Mouse (Mus musculus) gastrocnemius, adult 18-20 months (tissue): Measurements from ENCODE around the gene Gm21885. TPM values are rescaled to one million over a fixed set of nuclear protein-coding genes. Genes with fewer than 3 reads are reported as not detected.

Experiments
- DNase-seq: peaks from one replicate; pipeline ENCODE4 v3.0.0; 2021; ENCODE audit warnings: low spot score
- total RNA-seq, 2 experiments: library from RNA; stranded (reverse); gene quantifications; 2 replicates each; pipeline ENCODE4 v1.2.3; 2021

Gm21885 gene
- total RNA-seq, 2 experiments from 2014 or later, result not detected

DNA sequence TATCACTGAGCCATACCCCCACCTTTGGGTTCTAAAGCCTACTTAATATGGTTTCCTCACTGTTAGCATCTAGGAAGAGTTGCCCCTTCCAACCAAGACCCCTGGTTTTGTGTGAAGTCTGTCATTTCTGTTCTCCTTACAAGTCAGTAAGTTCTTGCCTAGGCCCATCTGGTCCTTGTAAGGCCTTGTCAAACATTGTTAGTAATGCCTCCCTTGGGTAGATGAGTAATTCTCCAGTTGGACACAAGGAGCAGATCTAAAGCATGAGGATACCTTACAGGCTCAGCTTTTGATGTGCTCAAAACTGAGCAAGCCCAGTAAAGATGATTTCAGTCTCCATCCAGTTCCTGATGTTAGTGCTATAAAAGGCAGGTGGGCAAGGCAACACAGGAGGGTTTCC lies 12.9 kb upstream of the Gm21885 start:
- no peak for DNase-seq

- DNase-seq, result no peak
Observed at GRCm38 (mm10) chr11:94269906-94270305, 11.8 kb upstream of the Gm21885 start.

DNA sequence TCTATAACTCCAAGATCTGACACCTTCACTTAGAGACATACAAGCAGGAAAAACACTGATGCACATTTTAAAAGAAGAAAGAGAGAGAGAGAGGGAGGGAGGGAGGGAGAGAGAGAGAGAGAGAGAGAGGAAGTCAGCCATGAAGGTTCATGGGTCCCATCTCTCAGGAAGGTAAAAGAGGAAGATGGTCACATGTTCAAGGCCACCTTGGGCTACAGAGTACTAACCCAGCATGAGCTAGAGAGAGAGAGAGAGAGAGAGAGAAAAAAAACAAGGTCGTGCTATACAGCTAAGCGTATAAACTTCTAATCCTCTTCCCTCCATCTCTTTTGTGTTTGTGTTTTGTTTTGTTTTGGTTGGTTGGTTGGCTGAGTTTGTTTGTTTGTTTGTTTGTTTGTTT lies 10.7 kb upstream of the Gm21885 start:
- DNase-seq, result no peak

- no peak for DNase-seq
Observed at GRCm38 (mm10) chr11:94272960-94273927, 8.4 kb upstream of the Gm21885 start.

- no peak for DNase-seq
Observed at GRCm38 (mm10) chr11:94274206-94274867, 7.3 kb upstream of the Gm21885 start.

DNA sequence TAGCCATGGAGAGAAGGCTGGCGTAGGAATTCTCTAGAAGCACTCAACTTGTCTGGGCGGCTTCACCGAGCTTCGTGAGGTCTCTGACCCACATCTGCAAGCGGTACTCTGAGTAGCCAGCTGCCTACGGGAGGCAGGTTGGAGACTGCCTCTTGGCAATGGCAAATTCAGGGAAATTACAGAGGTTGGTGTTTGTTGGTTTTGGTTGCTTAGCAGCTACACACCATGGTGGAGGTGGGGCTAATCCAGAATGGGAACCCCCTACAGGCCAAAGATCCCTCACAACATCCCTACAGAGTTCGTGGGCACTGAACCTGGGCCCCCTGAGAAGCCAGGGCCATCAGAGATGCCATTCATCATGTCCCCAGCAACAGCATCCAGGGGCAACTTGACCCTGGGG lies 6.4 kb upstream of the Gm21885 start:
- no peak for DNase-seq

DNA sequence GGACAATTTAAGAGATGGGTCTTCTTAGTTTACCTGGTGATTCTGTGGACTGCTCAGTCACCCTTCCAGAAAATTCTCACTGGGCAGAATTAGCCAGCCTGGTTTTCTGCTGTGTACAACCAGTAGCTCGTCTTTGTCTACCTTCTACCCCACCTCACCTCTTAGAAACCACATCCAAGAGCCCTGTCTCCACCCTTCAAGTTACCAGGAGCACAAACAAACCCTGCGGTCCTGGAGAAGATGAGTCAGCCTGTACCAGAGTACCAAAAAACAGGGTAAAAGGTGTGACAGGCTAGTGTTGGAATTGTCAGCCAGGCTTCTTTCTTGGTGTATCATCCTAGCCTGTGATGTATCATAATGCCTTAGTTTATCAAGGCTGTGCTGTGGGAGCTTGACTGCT lies 6.0 kb upstream of the Gm21885 start:
- DNase-seq, result no peak

DNA sequence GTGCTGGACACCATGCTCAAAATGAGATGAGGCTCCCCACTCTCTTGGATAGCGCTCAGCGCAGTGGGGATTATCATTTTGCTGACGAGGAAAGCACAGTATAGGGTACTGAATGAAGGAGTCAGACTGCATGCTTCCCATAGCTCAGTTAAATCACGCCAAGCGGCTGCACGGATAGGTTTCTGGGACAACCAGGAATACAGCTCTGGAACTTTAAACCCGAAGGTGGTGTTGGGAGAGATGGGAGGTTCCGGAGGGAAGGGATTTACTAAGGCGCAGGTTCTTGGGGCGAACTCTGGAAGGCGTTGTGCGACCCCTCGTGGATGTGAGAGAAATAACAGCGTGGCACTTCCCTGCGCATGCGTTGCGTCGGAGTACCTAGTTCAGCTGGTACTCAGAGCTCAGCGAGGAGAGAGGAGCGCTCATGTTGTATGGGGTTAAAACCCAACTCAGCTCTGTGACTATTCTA lies 4.8 kb upstream of the Gm21885 start:
- peak; percentile 93 for DNase-seq

- no peak for DNase-seq
Observed at GRCm38 (mm10) chr11:94282291-94282690, 618 bp downstream of the Gm21885 start.

DNA sequence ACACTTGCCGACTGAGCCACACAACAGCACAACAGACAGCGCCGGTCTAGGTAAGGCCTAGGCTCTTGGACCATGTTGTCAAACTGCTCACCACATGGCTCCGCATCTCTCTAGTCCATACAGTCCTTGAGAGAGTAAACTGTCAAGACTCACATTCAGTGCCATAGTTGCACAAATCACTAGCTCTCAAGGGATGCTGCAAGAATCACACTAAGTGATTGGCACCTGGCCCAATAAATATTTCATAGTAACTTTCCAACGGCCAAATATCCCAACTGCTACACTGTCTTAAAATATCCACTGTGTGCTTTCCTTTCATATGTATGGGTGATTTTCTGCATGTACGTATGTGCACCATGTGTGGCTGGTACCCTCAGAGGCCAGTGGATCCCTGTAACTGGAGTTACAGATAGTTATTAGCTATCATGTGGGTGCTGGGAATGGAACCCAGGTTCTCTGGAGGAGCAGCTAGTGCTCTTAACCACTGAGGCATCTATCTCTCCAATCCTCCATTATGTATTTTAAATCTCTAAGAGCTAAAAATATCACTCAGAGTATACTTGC lies 1.9 kb downstream of the Gm21885 start:
- DNase-seq, result no peak

DNA sequence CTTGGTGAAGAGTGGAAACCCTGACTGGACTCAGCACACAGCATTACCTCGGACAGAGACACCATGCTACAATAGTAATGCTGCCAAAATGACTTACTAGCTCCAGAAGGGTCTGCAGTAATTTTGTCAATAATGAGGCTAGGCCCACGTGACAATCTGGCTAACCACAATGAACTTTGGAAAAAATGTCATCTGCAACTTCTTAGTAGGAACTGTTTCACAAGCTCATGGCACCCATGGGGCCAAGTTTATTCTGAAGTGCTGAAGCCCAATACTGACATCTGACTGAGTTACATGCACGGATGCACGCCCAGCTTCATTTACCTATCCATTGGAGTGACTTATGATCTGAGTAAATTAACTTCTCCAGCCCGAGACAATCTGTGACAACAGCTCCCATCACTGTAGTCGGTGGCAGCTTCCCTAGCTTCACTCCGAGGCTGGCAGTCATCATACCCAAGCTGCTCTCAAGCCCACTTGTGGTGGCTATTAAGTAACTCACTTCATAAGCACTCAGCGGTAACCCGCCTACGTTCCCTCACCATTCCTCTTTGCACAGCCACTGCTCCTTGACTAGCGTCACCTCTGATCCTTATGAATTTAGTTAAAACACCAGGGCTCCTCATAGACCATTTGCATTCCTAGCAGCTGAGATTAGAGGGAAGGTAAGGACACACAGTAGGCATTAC lies 4.4 kb downstream of the Gm21885 start:
- no peak for DNase-seq

- DNase-seq, result no peak
Observed at GRCm38 (mm10) chr11:94287105-94287504, 5.4 kb downstream of the Gm21885 start.

DNA sequence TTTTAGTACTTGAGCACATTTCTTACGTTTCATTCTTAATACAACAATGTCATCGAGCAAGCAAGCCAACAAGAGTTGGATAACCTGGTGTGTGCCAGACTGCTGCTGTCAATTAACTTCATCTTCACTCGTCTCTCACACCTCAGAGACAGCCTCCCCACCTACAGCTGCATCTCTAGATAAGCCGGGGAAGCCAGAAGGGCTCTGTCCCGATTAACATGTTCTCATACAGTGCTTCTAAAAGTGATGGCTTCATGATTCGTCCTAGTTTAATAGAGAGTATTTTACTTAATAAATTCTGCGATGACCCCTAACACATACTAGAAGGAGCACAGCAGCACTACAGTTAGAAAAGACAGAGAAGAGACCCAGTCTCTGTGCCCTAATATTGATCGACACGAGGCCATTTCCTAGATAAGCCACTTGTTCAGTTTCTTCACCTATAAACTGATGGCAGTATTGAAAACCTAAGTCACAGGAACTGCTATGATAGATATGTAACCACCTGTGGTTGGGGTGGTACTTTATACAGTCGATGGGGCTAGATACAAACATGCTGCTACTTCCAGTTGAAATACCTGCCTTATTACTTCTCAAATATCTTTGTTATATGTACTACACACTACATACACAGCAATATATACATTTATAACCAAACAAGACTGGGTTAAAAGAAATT lies 8.5 kb downstream of the Gm21885 start:
- no peak for DNase-seq

DNA sequence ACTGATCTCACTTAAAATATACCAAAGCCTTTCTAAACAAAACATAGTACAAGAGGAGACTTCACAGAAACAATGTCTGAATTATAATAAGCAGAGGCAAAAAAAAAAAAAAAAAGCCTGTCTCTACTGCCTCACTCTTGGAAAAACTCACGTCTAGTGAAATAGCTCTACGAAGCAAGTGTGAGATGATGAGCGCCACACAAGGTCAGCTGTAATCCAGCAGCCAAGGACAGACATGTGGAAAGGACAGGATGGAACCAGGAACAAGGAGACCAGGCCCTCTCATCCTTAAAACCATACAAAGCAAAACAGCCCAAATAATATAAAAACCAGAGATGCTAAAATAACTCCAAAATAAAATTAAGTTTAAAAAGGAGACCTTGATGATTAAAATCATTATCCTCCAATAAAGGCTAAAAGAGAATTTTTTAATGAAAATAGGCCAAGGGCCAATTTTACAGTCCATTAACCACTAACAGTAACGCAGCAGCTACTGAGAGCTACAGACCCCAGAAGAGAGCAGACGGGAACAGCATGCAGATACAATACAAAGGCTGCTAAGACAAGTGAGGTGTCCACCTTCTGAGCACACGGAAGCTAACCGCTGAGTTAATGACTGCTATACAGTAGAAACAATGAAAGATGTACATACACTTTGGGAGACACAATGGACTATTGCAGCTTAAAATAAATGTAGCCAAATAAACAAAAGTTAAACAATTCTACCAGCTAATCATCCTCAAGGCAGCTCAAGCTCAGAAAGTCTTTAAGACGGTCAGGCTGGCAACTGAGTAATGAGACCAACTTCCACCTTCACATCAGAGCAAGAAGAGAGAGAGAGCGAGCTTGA lies 13.5 kb downstream of the Gm21885 start:
- no peak for DNase-seq

- DNase-seq, result no peak
Observed at GRCm38 (mm10) chr11:94312733-94313132, 31.1 kb downstream of the Gm21885 start.

DNA sequence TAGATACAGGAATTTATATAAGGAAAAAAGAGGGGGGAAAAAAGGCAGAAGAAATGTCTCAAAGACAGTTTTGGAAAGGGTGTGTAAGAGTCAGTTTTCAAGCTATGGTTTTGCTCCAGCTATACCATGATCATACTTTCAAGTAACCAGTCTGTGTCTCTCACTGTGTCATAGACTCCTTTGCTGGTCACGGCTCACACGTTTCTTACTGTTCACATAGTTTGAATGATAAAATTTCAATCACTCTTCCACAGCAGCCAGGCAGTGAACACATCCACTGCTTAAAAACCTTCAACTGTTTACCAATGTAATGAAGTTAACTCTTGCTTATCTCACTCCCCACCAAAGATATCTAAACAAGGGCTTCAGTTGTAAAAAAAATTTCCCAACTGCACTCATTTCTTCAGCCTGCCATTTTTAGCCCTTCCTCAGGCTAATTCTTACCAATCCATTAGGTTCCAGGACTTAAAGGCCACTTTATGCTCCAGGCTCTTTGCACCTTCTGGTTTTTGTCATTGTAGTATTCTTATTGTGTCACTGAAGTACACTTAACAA lies 32.5 kb downstream of the Gm21885 start:
- DNase-seq, result no peak

GRCm38 (mm10) chr11:94315308-94315707 lies 33.6 kb downstream of the Gm21885 start:
- DNase-seq, result no peak

GRCm38 (mm10) chr11:94316528-94316927 lies 34.9 kb downstream of the Gm21885 start:
- DNase-seq, result no peak

- DNase-seq, result no peak
Observed at GRCm38 (mm10) chr11:94317014-94317413, 35.3 kb downstream of the Gm21885 start.

GRCm38 (mm10) chr11:94317515-94317914 lies 35.8 kb downstream of the Gm21885 start:
- DNase-seq, result no peak
